Mouse (Mus musculus) heart, postnatal 0 days (tissue): Measurements from ENCODE around the gene Pln. TPM values are rescaled to one million over a fixed set of nuclear protein-coding genes. Genes with fewer than 3 reads are reported as not detected.
A peak's percentile ranks its signal among the peaks of the same experiment; 100 is the strongest.

ENCODE experiments used
- ATAC-seq: fragments of 200-750 bp; cut with Nextera tagmentation; 2 replicates; pipeline ENCODE4 v1.8.0; 2017; ENCODE audit warnings: low read depth, moderate number of reproducible peaks, moderate library complexity; ENCODE audit not compliant: insufficient read depth
- DNase-seq: peaks from one replicate; pipeline ENCODE4 v3.0.0-alpha.2; 2016; ENCODE audit warnings: low spot score
- H3K27ac ChIP-seq: fragments of 300-500 bp; sonication (generic); 2 replicates; pipeline ENCODE4 v1.5.1; 2014; ENCODE audit warnings: low read depth, mild to moderate bottlenecking
- H3K27me3 ChIP-seq: fragments of 300-500 bp; sonication (generic); 2 replicates; pipeline ENCODE4 v1.6.1; 2014; ENCODE audit warnings: low read length, mixed read lengths; ENCODE audit not compliant: control insufficient read depth, insufficient read depth
- H3K36me3 ChIP-seq: fragments of 300-500 bp; sonication (generic); replicated peaks from 2 replicates; pipeline ENCODE4 v1.6.1; 2014; ENCODE audit warnings: low read length, mixed read lengths; ENCODE audit not compliant: control insufficient read depth, insufficient read depth
- H3K4me1 ChIP-seq: fragments of 300-500 bp; sonication (generic); 2 replicates; pipeline ENCODE4 v1.6.1; 2014; ENCODE audit warnings: antibody characterized with exemption; ENCODE audit not compliant: control insufficient read depth, insufficient read depth
- H3K4me2 ChIP-seq: fragments of 300-500 bp; sonication (generic); 2 replicates; pipeline ENCODE4 v1.6.1; 2014; ENCODE audit warnings: low read depth, mild to moderate bottlenecking, low read length, moderate library complexity
- H3K4me3 ChIP-seq: fragments of 300-500 bp; sonication (generic); 2 replicates; pipeline ENCODE4 v1.5.1; 2014; ENCODE audit warnings: low read depth, low read length
- H3K9ac ChIP-seq: fragments of 300-500 bp; sonication (generic); replicated peaks from 2 replicates; pipeline ENCODE4 v1.6.1; 2014; ENCODE audit warnings: low read depth, low read length, mixed read lengths
- H3K9me3 ChIP-seq: fragments of 300-500 bp; sonication (generic); replicated peaks from 2 replicates; pipeline ENCODE4 v1.6.1; 2016; ENCODE audit warnings: low read length; ENCODE audit not compliant: control insufficient read depth
- CTCF ChIP-seq: IDR thresholded peaks from 2 replicates; pipeline ENCODE4 v1.5.1; 2016; ENCODE audit warnings: antibody characterized with exemption, control low read depth, low read depth
- EP300 ChIP-seq: IDR thresholded peaks from 2 replicates; pipeline ENCODE4 v1.6.1; 2016; ENCODE audit warnings: antibody characterized with exemption, low read depth
- WGBS: fragments of 180-500 bp; shearing (Covaris S2); extraction: QIAGEN DNeasy Blood & Tissue Kit; methylation state at CpG from one replicate; pipeline ENCODE4 v1.1.7; 2014; 5-methylcytosine and 5-hydroxymethylcytosine counted together
- polyA plus RNA-seq: library from polyadenylated mRNA; unstranded; fragments of >200 nt; fragmentation: Nextera tagmentation; extraction: Ambion mirVana; gene quantifications from 2 replicates; pipeline ENCODE4 v1.2.1, GENCODE M21; 2015
- total RNA-seq: library from RNA; depleted of rRNA; stranded (reverse); fragments of >200 nt; gene quantifications from 2 replicates; pipeline ENCODE4 v1.2.3, GENCODE M21; 2014; ENCODE audit warnings: low replicate concordance

Pln gene
- total and polyA plus RNA-seq, 2 experiments from 2014 or later: 3,248 to 4,371 TPM

GRCm38 (mm10) chr10:53378981-53379708, 41.7 kb downstream of the Pln start:
- Histone ChIP-seq H3K36me3 (no peaks in the 10 kb centered on the region), H3K4me2 (peak overlapping the region; percentile 82), H3K9ac (peak overlapping the region; percentile 99), H3K27me3 (no peaks in the 10 kb centered on the region), H3K27ac (peak overlapping the region; percentile 98), H3K4me3 (peak overlapping the region; percentile 94), H3K9me3 (no peaks in the 10 kb centered on the region), H3K4me1 (peaks cover 19% of the 10 kb centered on the region)
- under 1% methylated on average over 48 of the region's 59 CpGs for WGBS
- TF ChIP-seq CTCF (no peak), EP300 (no peak)
- ATAC-seq (peak; percentile 72), DNase-seq (peak; percentile 41)

DNA sequence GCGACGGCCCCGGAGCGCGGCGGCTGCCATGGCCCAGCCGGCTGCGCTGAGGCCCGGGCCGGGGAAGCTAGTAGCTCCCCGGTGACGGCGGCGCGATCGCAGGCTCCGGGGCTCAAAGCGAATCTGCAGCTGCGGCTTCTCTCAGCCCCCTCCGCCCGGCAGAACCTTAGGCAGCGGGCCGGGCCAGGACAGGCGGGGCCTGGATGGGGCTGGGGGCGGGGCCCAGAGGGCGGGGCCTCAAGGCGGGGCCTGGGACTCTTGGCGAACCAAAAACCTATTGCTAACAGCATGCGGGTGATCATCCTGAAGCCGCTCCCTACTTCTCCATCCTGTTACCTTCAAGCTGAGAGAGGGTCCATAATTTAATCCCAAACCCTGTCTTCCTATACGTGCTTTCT, 42.2 kb downstream of the Pln start, which contains the start of gene Cep85l:
Gene Cep85l, minus strand, starts transcription at position 239 of the 398 bp plus-strand sequence.
- under 1% methylated on average over 29 of the region's 31 CpGs for WGBS

DNA sequence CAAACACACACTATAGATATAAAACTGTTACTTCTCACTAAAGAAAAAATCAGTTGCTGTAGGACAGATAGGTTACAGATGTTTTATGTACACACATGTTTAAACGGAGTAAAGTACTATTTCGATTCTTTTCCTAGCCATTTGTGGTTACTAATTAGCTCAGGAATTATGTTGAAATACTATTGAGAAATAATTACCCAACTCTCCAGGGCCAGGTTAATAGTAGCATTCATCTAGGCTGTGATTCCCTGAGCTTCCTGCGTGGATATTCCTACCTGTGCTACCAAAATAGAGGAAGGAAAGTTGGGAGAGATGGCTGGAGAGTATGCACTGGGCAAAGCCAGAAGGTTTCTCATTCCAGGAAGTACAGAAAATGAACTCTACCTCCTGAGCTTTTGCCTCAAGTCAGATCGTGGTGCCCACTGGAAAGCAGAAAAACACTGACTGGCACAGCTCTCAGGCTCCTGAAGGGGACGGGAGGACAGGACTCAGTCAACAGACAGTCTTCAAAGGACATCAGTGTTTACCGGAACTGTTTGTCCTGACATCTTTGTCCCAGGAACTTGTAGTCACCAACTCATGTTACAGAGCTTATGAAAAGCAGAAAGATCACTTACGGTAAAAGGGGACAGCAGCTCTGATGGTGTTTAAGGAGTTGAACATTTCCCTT, 45.4 kb downstream of the Pln start:
- 68% methylated on average over 7 of the region's 7 CpGs for WGBS
- no peak for DNase-seq
- Histone ChIP-seq H3K27me3 (no peaks in the 10 kb centered on the region), H3K9ac (no peak overlapping the region), H3K9me3 (no peaks in the 10 kb centered on the region), H3K4me2 (no peak overlapping the region), H3K27ac (no peak overlapping the region), H3K4me1 (peaks cover 6% of the 10 kb centered on the region), H3K36me3 (no peaks in the 10 kb centered on the region), H3K4me3 (no peak overlapping the region)
- no peak for TF ChIP-seq CTCF
- no peak for TF ChIP-seq EP300
- no peak for ATAC-seq

More for the DNA sequence above, 42.2 kb downstream of the Pln start, which contains the start of gene Cep85l:
- Histone ChIP-seq H3K9ac (peak within 1 kb of the TSS; percentile 99), H3K4me1 (peaks cover 19% of the 10 kb centered on the region), H3K4me2 (peak within 1 kb of the TSS; percentile 82), H3K27me3 (no peaks in the 10 kb centered on the region), H3K9me3 (no peaks in the 10 kb centered on the region), H3K36me3 (no peaks in the 10 kb centered on the region), H3K4me3 (peak within 1 kb of the TSS; percentile 94), H3K27ac (peak within 1 kb of the TSS; percentile 98)
- DNase-seq: peak; percentile 91
- TF ChIP-seq EP300 (no peak), CTCF (no peak)
- ATAC-seq: peak; percentile 99

- no peak for DNase-seq
- 90% methylated on average over 1 of the region's 1 CpGs for WGBS
- Histone ChIP-seq H3K27ac (no peak overlapping the region), H3K9ac (no peak overlapping the region), H3K36me3 (no peaks in the 10 kb centered on the region), H3K4me2 (no peak overlapping the region), H3K27me3 (no peaks in the 10 kb centered on the region), H3K4me3 (no peak overlapping the region), H3K4me1 (peaks cover 11% of the 10 kb centered on the region), H3K9me3 (no peaks in the 10 kb centered on the region)
- no peak for ATAC-seq
- TF ChIP-seq EP300 (no peak), CTCF (no peak)
Measured at GRCm38 (mm10) chr10:53384896-53385295, 47.4 kb downstream of the Pln start.

- Histone ChIP-seq H3K36me3 (no peaks in the 10 kb centered on the region), H3K4me1 (peaks cover 5% of the 10 kb centered on the region; the same call in 1 of the 2 replicates), H3K4me3 (no peak overlapping the region), H3K4me2 (no peak overlapping the region), H3K27ac (no peak overlapping the region), H3K27me3 (no peaks in the 10 kb centered on the region), H3K9ac (no peak overlapping the region), H3K9me3 (no peaks in the 10 kb centered on the region)
- ATAC-seq (no peak), DNase-seq (no peak)
- no peak for TF ChIP-seq CTCF
- TF ChIP-seq EP300: no peak
- WGBS: 72% methylated on average over 5 of the region's 5 CpGs
Measured at GRCm38 (mm10) chr10:53385438-53385837, 48.0 kb downstream of the Pln start.
